Mouse (Mus musculus): ENCODE results near the gene Pip5k1a. TPM values are rescaled to one million over a fixed set of nuclear protein-coding genes. Genes with fewer than 3 reads are reported as not detected.
"Not testable (repeated sequence)": the region's sequence is repeated elsewhere in the genome, so short reads cannot be mapped to it uniquely, and the experiment has no call there.

The Pip5k1a gene
- polyA plus RNA-seq, 1 experiment from 2014 or later, result 17.9 TPM

DNA sequence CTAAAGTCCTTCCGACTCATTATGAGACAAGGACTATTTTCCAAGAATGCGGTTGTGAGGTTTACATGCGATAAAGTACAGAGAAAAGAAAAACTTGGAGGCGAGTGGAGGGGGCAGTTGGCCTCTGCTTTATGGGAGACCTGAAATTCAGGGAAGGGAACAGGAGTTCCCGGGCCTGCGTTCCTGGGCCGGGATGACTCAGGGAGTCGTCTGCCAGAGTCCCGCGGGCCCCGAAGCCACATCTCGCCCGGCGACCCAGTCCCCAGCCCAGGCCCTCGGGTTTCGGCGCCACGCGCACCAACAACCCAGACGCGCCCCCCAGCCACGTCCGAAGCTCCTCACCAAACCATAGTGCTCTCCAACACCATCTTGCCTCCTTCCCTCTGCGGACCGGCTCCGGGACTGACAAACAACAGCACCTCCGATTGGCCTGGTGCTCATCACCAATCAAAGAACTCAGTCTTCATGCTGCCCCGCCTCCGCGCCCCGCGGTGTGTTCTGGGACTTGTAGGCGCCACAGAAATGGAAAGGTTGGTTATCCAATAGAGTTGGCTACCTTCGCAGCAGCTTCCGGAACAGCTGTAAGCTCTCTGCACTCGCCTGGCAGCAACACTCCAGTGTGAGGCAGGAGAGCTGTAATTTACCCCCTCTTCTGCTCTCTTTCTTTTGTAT lies 64.4 kb downstream of the Pip5k1a start, which contains the start of gene Psmd4:
Psmd4 (minus strand) TSS at position 449 of the 672 bp plus-strand sequence.
- H3K9ac ChIP-seq (ENCODE audit: low read length), result peak within 1 kb of the TSS; percentile 88
- peaks cover 7% of the 10 kb centered on the region; the same call in 1 of the 2 replicates for H3K36me3 ChIP-seq (ENCODE audit: control insufficient read depth, insufficient read depth)
- no peaks in the 10 kb centered on the region for H3K27me3 ChIP-seq (ENCODE audit: control insufficient read depth, insufficient read depth, low read length)
- H3K27ac ChIP-seq (ENCODE audit: low read length), result peak within 1 kb of the TSS; percentile 57
- H3K4me1 ChIP-seq (ENCODE audit: control insufficient read depth, insufficient read depth, low read length), result peaks cover 7% of the 10 kb centered on the region
- H3K4me3 ChIP-seq (ENCODE audit: low read length), result peak within 1 kb of the TSS; percentile 82
- WGBS, result under 1% methylated on average over 36 of the region's 36 CpGs
- peak within 1 kb of the TSS; percentile 70 for H3K4me2 ChIP-seq (ENCODE audit: low read depth, low read length)
- ATAC-seq (replicated peaks; ENCODE audit: extremely low read depth, insufficient read depth, low FRiP score), result peak; percentile 99
- H3K9me3 ChIP-seq (replicated peaks; ENCODE audit: control insufficient read depth, low read length), result no peaks in the 10 kb centered on the region

- peaks cover 7% of the 10 kb centered on the region for H3K4me1 ChIP-seq (ENCODE audit: control insufficient read depth, insufficient read depth, low read length)
- H3K27ac ChIP-seq (ENCODE audit: low read length), result no peak overlapping the region
- no peaks in the 10 kb centered on the region for H3K27me3 ChIP-seq (ENCODE audit: control insufficient read depth, insufficient read depth, low read length)
- peaks cover 7% of the 10 kb centered on the region; the same call in 1 of the 2 replicates for H3K36me3 ChIP-seq (ENCODE audit: control insufficient read depth, insufficient read depth)
- ATAC-seq (replicated peaks; ENCODE audit: extremely low read depth, insufficient read depth, low FRiP score), result no peak
- peak overlapping the region; percentile 82 for H3K4me3 ChIP-seq (ENCODE audit: low read length)
- WGBS, result 12% methylated on average over 3 of the region's 3 CpGs
- H3K9ac ChIP-seq (ENCODE audit: low read length), result peak overlapping the region; percentile 88
- no peaks in the 10 kb centered on the region for H3K9me3 ChIP-seq (replicated peaks; ENCODE audit: control insufficient read depth, low read length)
- peak overlapping the region; percentile 70 for H3K4me2 ChIP-seq (ENCODE audit: low read depth, low read length)
These were observed 65.1 kb downstream of the Pip5k1a start for GRCm38 (mm10) chr3:95041625-95042024.

GRCm38 (mm10) chr3:95029953-95030352 lies 76.8 kb downstream of the Pip5k1a start:
- H3K9ac ChIP-seq (ENCODE audit: low read length), result no peak overlapping the region
- H3K36me3 ChIP-seq (ENCODE audit: control insufficient read depth, insufficient read depth), result peaks cover 39% of the 10 kb centered on the region
- peaks cover 8% of the 10 kb centered on the region for H3K4me1 ChIP-seq (ENCODE audit: control insufficient read depth, insufficient read depth, low read length)
- ATAC-seq (replicated peaks; ENCODE audit: extremely low read depth, insufficient read depth, low FRiP score), result no peak
- no peak overlapping the region for H3K4me2 ChIP-seq (ENCODE audit: low read depth, low read length)
- H3K4me3 ChIP-seq (ENCODE audit: low read length), result no peak overlapping the region
- H3K9me3 ChIP-seq (replicated peaks; ENCODE audit: control insufficient read depth, low read length), result no peaks in the 10 kb centered on the region
- WGBS, result 74% methylated on average over 3 of the region's 3 CpGs
- H3K27me3 ChIP-seq (ENCODE audit: control insufficient read depth, insufficient read depth, low read length), result no peaks in the 10 kb centered on the region
- H3K27ac ChIP-seq (ENCODE audit: low read length), result no peak overlapping the region

DNA sequence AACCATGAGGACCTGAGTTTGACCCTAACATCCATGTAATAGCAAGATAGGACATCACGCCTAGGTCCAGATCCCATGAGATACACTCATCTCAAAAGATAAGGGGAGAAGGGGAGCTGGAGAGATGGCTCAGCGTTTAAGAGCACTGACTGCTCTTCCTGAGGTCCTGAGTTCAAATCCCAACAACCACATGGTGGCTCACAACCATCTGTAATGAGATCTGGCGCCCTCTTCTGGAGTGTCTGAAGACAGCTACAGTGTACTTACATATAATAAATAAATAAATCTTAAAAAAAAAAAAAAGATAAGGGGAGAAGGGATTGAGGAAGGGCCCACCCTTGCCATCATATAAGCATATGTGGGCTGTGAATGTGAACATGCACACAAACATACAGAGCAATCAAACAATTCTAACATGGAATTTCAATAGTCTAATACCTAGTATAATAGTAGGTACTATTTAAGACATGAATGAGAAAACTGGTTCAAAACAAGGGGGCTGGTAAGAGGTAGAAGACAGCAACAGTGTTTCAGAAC lies 77.4 kb downstream of the Pip5k1a start:
- H3K4me3 ChIP-seq (ENCODE audit: low read length); H3K27ac ChIP-seq (ENCODE audit: low read length); ATAC-seq (replicated peaks; ENCODE audit: extremely low read depth, insufficient read depth, low FRiP score); H3K9me3 ChIP-seq (replicated peaks; ENCODE audit: control insufficient read depth, low read length); H3K27me3 ChIP-seq (ENCODE audit: control insufficient read depth, insufficient read depth, low read length); H3K4me2 ChIP-seq (ENCODE audit: low read depth, low read length); H3K9ac ChIP-seq (ENCODE audit: low read length): not testable (repeated sequence)
- H3K4me1 ChIP-seq (ENCODE audit: control insufficient read depth, insufficient read depth, low read length), result peaks cover 13% of the 10 kb centered on the region
- 75% methylated on average over 3 of the region's 3 CpGs for WGBS
- peaks cover 33% of the 10 kb centered on the region for H3K36me3 ChIP-seq (ENCODE audit: control insufficient read depth, insufficient read depth)

- H3K27ac ChIP-seq (ENCODE audit: low read length), result no peak overlapping the region
- ATAC-seq (replicated peaks; ENCODE audit: extremely low read depth, insufficient read depth, low FRiP score), result no peak
These were observed 78.1 kb downstream of the Pip5k1a start for GRCm38 (mm10) chr3:95028603-95029002.

GRCm38 (mm10) chr3:95027701-95028100 lies 79.0 kb downstream of the Pip5k1a start:
- H3K4me1 ChIP-seq (ENCODE audit: control insufficient read depth, insufficient read depth, low read length), result peaks cover 16% of the 10 kb centered on the region
- no peak overlapping the region for H3K27ac ChIP-seq (ENCODE audit: low read length)
- ATAC-seq (replicated peaks; ENCODE audit: extremely low read depth, insufficient read depth, low FRiP score), result no peak
- no peak overlapping the region for H3K9ac ChIP-seq (ENCODE audit: low read length)
- H3K36me3 ChIP-seq (ENCODE audit: control insufficient read depth, insufficient read depth), result peaks cover 18% of the 10 kb centered on the region
- H3K4me2 ChIP-seq (ENCODE audit: low read depth, low read length), result no peak overlapping the region
- 41% methylated on average over 5 of the region's 5 CpGs for WGBS
- no peaks in the 10 kb centered on the region for H3K9me3 ChIP-seq (replicated peaks; ENCODE audit: control insufficient read depth, low read length)
- H3K4me3 ChIP-seq (ENCODE audit: low read length), result no peak overlapping the region
- no peaks in the 10 kb centered on the region for H3K27me3 ChIP-seq (ENCODE audit: control insufficient read depth, insufficient read depth, low read length)

More at GRCm38 (mm10) chr3:95028603-95029002, 78.1 kb downstream of the Pip5k1a start:
- WGBS, result 71% methylated on average over 3 of the region's 3 CpGs
- no peak overlapping the region for H3K9ac ChIP-seq (ENCODE audit: low read length)
- H3K4me3 ChIP-seq (ENCODE audit: low read length), result no peak overlapping the region
- H3K4me1 ChIP-seq (ENCODE audit: control insufficient read depth, insufficient read depth, low read length), result peaks cover 16% of the 10 kb centered on the region
- no peaks in the 10 kb centered on the region for H3K27me3 ChIP-seq (ENCODE audit: control insufficient read depth, insufficient read depth, low read length)
- H3K36me3 ChIP-seq (ENCODE audit: control insufficient read depth, insufficient read depth), result peaks cover 27% of the 10 kb centered on the region
- no peak overlapping the region for H3K4me2 ChIP-seq (ENCODE audit: low read depth, low read length)
- no peaks in the 10 kb centered on the region for H3K9me3 ChIP-seq (replicated peaks; ENCODE audit: control insufficient read depth, low read length)

- H3K36me3 ChIP-seq (ENCODE audit: control insufficient read depth, insufficient read depth), result peaks cover 15% of the 10 kb centered on the region
- no peak overlapping the region for H3K4me3 ChIP-seq (ENCODE audit: low read length)
- H3K9ac ChIP-seq (ENCODE audit: low read length), result no peak overlapping the region
- 61% methylated on average over 5 of the region's 5 CpGs for WGBS
- no peaks in the 10 kb centered on the region for H3K9me3 ChIP-seq (replicated peaks; ENCODE audit: control insufficient read depth, low read length)
- peaks cover 16% of the 10 kb centered on the region for H3K4me1 ChIP-seq (ENCODE audit: control insufficient read depth, insufficient read depth, low read length)
- H3K27ac ChIP-seq (ENCODE audit: low read length), result no peak overlapping the region
- ATAC-seq (replicated peaks; ENCODE audit: extremely low read depth, insufficient read depth, low FRiP score), result no peak
- no peak overlapping the region for H3K4me2 ChIP-seq (ENCODE audit: low read depth, low read length)
- H3K27me3 ChIP-seq (ENCODE audit: control insufficient read depth, insufficient read depth, low read length), result no peaks in the 10 kb centered on the region
These were observed 79.6 kb downstream of the Pip5k1a start for GRCm38 (mm10) chr3:95027057-95027645.

- no peaks in the 10 kb centered on the region for H3K9me3 ChIP-seq (replicated peaks; ENCODE audit: control insufficient read depth, low read length)
- H3K36me3 ChIP-seq (ENCODE audit: control insufficient read depth, insufficient read depth), result no peaks in the 10 kb centered on the region
- WGBS, result 33% methylated on average over 5 of the region's 5 CpGs
- peak; percentile 26; the same call in 1 of the 2 replicates for ATAC-seq (replicated peaks; ENCODE audit: extremely low read depth, insufficient read depth, low FRiP score)
- H3K4me2 ChIP-seq (ENCODE audit: low read depth, low read length), result peak overlapping the region; percentile 60
- no peak overlapping the region for H3K9ac ChIP-seq (ENCODE audit: low read length)
- H3K27ac ChIP-seq (ENCODE audit: low read length), result peak overlapping the region; percentile 70
- no peaks in the 10 kb centered on the region for H3K27me3 ChIP-seq (ENCODE audit: control insufficient read depth, insufficient read depth, low read length)
- peaks cover 16% of the 10 kb centered on the region for H3K4me1 ChIP-seq (ENCODE audit: control insufficient read depth, insufficient read depth, low read length)
- H3K4me3 ChIP-seq (ENCODE audit: low read length), result peak overlapping the region; percentile 36
These were observed 81.5 kb downstream of the Pip5k1a start for GRCm38 (mm10) chr3:95025202-95025601.

DNA sequence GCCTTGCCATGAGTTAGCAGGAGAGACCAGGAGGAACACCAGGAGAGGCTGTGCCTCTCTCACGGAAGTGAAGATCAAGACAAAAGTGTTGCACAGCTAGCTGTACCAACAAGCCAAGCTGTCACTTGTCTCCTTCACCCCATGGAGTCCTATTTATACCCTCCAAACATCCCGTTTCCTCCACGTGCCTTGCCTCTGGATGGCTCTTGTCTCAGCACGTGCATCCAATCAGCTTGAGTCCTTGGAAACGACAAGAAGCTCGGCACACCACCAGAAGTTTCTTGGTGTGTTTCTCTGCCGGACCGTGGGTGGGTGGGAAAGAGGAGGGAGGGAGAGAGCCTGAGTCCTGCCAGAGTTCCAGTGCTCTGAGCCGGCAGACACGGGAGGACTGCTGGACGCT lies 82.2 kb downstream of the Pip5k1a start:
- Histone ChIP-seq H3K9ac (ENCODE audit: low read length) (peak overlapping the region; percentile 56), H3K4me2 (ENCODE audit: low read depth, low read length) (peak overlapping the region; percentile 60), H3K4me3 (ENCODE audit: low read length) (peak overlapping the region; percentile 36), H3K4me1 (ENCODE audit: control insufficient read depth, insufficient read depth, low read length) (peaks cover 16% of the 10 kb centered on the region), H3K36me3 (ENCODE audit: control insufficient read depth, insufficient read depth) (no peaks in the 10 kb centered on the region), H3K27me3 (ENCODE audit: control insufficient read depth, insufficient read depth, low read length) (no peaks in the 10 kb centered on the region), H3K9me3 (replicated peaks; ENCODE audit: control insufficient read depth, low read length) (no peaks in the 10 kb centered on the region), H3K27ac (ENCODE audit: low read length) (peak overlapping the region; percentile 70)
- WGBS, result 8% methylated on average over 11 of the region's 11 CpGs
- peak; percentile 76 for ATAC-seq (replicated peaks; ENCODE audit: extremely low read depth, insufficient read depth, low FRiP score)
